Mouse (Mus musculus): ENCODE data around the gene Kcnk3. TPM values are rescaled to one million over a fixed set of nuclear protein-coding genes. Genes with fewer than 3 reads are reported as not detected.

The Kcnk3 gene
- polyA plus RNA-seq (2017; shearing (Covaris generic)): not detected

DNA sequence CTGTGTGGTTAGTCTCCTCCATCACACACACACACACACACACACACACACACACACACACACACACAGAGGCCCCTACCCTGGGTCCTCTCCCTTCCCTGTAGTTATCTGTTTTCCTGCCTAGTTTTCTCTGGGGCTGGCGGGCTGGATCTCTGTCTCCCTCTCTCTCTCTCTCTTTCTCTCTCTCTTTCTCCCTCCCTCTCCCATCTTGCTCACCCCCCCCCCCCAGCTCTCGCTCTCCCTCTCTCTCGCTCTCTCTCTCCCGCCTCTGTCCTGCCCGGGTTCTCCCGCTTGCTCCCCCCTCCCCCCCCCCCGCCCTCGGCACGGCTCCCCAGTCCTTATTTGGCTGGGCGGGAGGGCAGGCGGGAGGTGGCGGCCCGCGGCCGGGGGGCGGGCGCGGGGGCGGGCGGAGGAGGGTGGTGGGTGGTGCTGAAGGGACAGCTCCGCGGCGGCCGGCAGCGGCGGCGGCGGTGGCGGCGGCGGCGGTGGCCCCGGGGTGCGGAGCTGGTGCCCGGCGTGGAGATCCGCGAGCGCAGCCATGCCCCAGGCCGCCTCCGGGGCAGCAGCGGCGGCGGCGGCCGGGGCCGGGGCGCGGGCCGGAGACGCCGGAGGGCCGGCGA is at the start of gene Kcnk3:
TSS of gene Kcnk3 (plus strand) at position 490 of the 620 bp plus-strand sequence.

DNA sequence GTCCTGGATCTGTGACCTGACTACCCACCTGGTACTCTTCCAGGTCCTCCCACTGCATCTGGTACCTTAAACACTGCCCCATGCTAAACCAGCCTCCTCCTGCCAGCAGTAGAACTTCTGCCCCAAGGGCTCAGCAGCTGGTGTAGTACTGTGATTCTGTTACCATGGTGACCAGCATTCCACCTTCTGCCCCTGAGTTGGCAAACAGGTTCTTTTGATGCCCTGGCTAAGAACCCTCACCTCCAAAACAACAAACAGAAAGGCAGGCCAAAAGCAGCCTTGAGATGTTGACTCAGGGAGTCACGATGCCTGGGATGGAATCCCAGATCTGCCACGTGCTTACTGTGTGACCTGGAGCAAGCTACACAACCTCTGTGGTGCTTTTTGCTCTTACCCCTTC is 42.3 kb upstream of the Kcnk3 start, which contains the start of gene Cib4:
TSS of gene Cib4 (minus strand) at position 139 of the 400 bp plus-strand sequence.

GRCm38 (mm10) chr5:30647815-30648560 is 60.0 kb downstream of the Kcnk3 start, which contains the start of gene Slc35f6:
TSS of gene Slc35f6 (plus strand) at chr5:30647933.

DNA sequence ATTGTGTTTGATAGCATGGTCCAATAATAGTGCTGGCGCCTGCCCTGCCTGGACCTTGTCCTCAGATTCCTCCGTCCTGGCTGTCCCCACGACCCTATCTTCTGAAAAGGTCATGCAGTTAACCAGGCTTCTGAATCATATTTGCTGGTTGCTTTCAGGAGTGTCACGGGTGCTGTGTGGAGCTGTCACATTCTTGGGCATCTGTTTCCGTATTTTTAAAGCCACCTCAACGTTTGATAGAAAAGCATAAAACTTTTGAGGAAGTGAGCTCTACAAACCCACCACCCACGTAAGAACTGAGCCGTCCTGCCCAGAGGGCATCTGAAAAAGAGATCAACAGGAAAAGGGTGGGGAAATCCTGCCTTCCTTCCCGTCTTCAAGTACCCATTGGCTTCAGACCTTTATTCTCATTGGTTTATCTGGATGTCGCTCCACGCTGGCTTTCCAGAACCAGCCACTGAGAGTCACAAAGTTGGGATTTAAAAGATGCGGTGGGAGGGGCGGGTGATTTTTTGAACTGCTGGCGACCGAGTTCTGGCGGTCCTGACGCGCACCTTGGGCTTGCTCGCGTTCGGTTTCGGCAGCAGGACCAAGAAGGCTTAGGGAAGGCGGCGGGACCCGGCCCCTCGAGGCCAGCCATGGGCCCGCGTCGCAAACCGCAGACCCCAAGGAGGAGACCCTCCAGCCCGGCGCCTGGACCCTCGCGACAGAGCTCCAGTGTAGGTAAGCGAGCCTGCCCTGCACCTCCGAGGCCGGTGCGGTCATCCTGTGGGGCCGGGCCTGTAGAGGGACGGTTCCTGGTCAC is 78.6 kb downstream of the Kcnk3 start, which contains the start of gene Cenpa:
TSS of gene Cenpa (plus strand) at position 387 of the 805 bp plus-strand sequence.

Other genes with a start within 250 kb of the Kcnk3 start
- not detected for gene Otof, start 126.2 kb upstream of the Kcnk3 start, polyA plus RNA-seq (2017; shearing (Covaris generic))
- not detected for gene 1700001C02Rik, start 122.1 kb upstream of the Kcnk3 start, polyA plus RNA-seq (2017; shearing (Covaris generic))
- gene Cib4, start 42.3 kb upstream of the Kcnk3 start, polyA plus RNA-seq (2017; shearing (Covaris generic)): not detected
- 61.1 TPM for gene Slc35f6, start 59.8 kb downstream of the Kcnk3 start, polyA plus RNA-seq (2017; shearing (Covaris generic))
- gene Cenpa, start 78.6 kb downstream of the Kcnk3 start, polyA plus RNA-seq (2017; shearing (Covaris generic)): 338 TPM
- not detected for gene Dpysl5, start 123.4 kb downstream of the Kcnk3 start, polyA plus RNA-seq (2017; shearing (Covaris generic))
- gene Mapre3, start 226.5 kb downstream of the Kcnk3 start, polyA plus RNA-seq (2017; shearing (Covaris generic)): 6.8 TPM

Data from naive thymus-derived CD4-positive, alpha-beta T cell, adult 5 months (primary cell).